Mouse (Mus musculus) midbrain, embryonic 13.5 days (tissue): ENCODE data around the gene Rps19. TPM values are rescaled to one million over a fixed set of nuclear protein-coding genes. Genes with fewer than 3 reads are reported as not detected.

Source experiments
- ATAC-seq: fragments of 200-750 bp; cut with Nextera tagmentation; 2 replicates; pipeline ENCODE4 v1.8.0; 2017; ENCODE audit warnings: mild to moderate bottlenecking, moderate TSS enrichment, moderate library complexity
- H3K27ac ChIP-seq: fragments of 300-500 bp; sonication (generic); 2 replicates; pipeline ENCODE4 v1.5.1; 2015; ENCODE audit warnings: inconsistent platforms, mild to moderate bottlenecking, moderate library complexity
- H3K27me3 ChIP-seq: fragments of 300-500 bp; sonication (generic); 2 replicates; pipeline ENCODE4 v1.6.1; 2015; ENCODE audit warnings: mild to moderate bottlenecking, inconsistent platforms
- H3K36me3 ChIP-seq: fragments of 300-500 bp; sonication (generic); 2 replicates; pipeline ENCODE4 v1.6.1; 2015; ENCODE audit warnings: mild to moderate bottlenecking, inconsistent platforms
- H3K4me1 ChIP-seq: fragments of 300-500 bp; sonication (generic); replicated peaks from 2 replicates; pipeline ENCODE4 v1.6.1; 2015; ENCODE audit warnings: inconsistent platforms
- H3K4me2 ChIP-seq: fragments of 300-500 bp; sonication (generic); replicated peaks from 2 replicates; pipeline ENCODE4 v1.6.1; 2015; ENCODE audit warnings: moderate library complexity, mild to moderate bottlenecking, inconsistent platforms
- H3K4me3 ChIP-seq: fragments of 300-500 bp; sonication (generic); replicated peaks from 2 replicates; pipeline ENCODE4 v1.5.1; 2015; ENCODE audit warnings: mild to moderate bottlenecking, inconsistent platforms
- H3K9ac ChIP-seq: fragments of 300-500 bp; sonication (generic); replicated peaks from 2 replicates; pipeline ENCODE4 v1.6.1; 2015; ENCODE audit warnings: mild to moderate bottlenecking, inconsistent platforms
- H3K9me3 ChIP-seq: fragments of 300-500 bp; sonication (generic); 2 replicates; pipeline ENCODE4 v1.6.1; 2016; ENCODE audit warnings: mild to moderate bottlenecking, inconsistent platforms
- WGBS: fragments of 180-500 bp; shearing (Covaris S2); methylation state at CpG from one replicate; pipeline ENCODE4 v1.1.7; 2015; 5-methylcytosine and 5-hydroxymethylcytosine counted together
- polyA plus RNA-seq: library from polyadenylated mRNA; unstranded; fragments of >200 nt; fragmentation: Nextera tagmentation; extraction: Ambion mirVana; gene quantifications from 2 replicates; pipeline ENCODE4 v1.2.1, GENCODE M21; 2015

The Rps19 gene
- polyA plus RNA-seq, 1 experiment from 2014 or later: 1,443 TPM

GRCm38 (mm10) chr7:24912480-24912879 is 28.3 kb downstream of the Rps19 start:
- H3K9me3 ChIP-seq: no peaks in the 10 kb centered on the region
- H3K36me3 ChIP-seq: peaks cover 53% of the 10 kb centered on the region
- H3K4me2 ChIP-seq: no peak overlapping the region
- no peaks in the 10 kb centered on the region for H3K27me3 ChIP-seq
- H3K4me1 ChIP-seq: no peaks in the 10 kb centered on the region; the same call in 1 of the 2 replicates
- ATAC-seq: no peak
- no peak overlapping the region for H3K27ac ChIP-seq
- WGBS: 95% methylated on average over 14 of the region's 14 CpGs
- no peak overlapping the region for H3K9ac ChIP-seq
- no peak overlapping the region for H3K4me3 ChIP-seq

GRCm38 (mm10) chr7:24918763-24919323 is 34.7 kb downstream of the Rps19 start:
- H3K4me1 ChIP-seq: no peaks in the 10 kb centered on the region
- H3K9ac ChIP-seq: no peak overlapping the region
- H3K36me3 ChIP-seq: peaks cover 73% of the 10 kb centered on the region
- no peaks in the 10 kb centered on the region for H3K27me3 ChIP-seq
- H3K4me2 ChIP-seq: no peak overlapping the region
- no peaks in the 10 kb centered on the region for H3K9me3 ChIP-seq
- 93% methylated on average over 20 of the region's 20 CpGs for whole genome bisulfite sequencing
- no peak overlapping the region for H3K27ac ChIP-seq
- ATAC-seq: peak; percentile 40; the same call in 1 of the 2 replicates
- no peak overlapping the region for H3K4me3 ChIP-seq

DNA sequence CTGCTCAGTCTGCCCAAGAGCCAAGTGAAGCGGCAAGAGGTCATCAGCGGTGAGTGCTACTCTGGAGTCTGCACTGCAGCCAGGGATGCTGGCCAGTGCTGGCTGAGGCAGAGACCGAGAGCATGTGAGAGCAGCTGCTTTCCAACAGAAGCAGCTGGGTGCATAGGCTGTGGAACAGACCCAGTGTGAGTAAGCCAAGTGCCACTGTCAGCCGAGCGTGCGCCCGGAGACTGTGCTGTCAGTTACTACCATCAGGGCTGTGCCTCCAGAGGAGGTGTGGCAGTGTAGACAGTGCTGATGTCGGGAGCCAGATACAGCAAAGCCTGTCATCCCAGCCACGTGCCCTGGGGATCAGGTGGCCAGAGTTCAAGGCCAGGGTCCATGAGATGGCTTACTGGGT is 35.6 kb downstream of the Rps19 start:
- WGBS: 87% methylated on average over 9 of the region's 9 CpGs
- no peak overlapping the region for H3K9ac ChIP-seq
- H3K4me2 ChIP-seq: no peak overlapping the region
- peaks cover 82% of the 10 kb centered on the region for H3K36me3 ChIP-seq
- no peaks in the 10 kb centered on the region for H3K27me3 ChIP-seq
- H3K27ac ChIP-seq: no peak overlapping the region
- H3K4me1 ChIP-seq: no peaks in the 10 kb centered on the region
- H3K9me3 ChIP-seq: no peaks in the 10 kb centered on the region
- ATAC-seq: no peak
- H3K4me3 ChIP-seq: no peak overlapping the region

DNA sequence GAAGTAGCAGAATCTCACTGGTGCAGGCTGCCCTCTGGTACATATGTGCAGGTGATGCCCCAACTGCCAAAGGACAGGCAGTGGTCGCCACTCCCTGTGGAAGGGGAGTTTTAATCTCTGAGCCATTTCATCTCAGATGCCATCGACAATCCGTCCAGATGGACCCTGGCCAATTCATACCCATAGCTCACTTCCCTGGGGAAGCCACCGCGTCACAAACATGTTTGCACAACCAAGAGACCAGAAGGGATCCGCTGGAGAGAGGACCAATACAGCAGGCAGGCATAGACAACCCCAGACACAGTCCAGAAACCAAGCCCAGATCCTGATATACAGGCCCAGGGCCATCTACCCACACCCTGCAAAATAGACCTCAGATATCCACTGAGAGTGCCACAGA is 46.3 kb downstream of the Rps19 start:
- peaks cover 48% of the 10 kb centered on the region for H3K4me1 ChIP-seq
- no peaks in the 10 kb centered on the region for H3K9me3 ChIP-seq
- peaks cover 76% of the 10 kb centered on the region for H3K27me3 ChIP-seq
- no peak overlapping the region for H3K9ac ChIP-seq
- no peak overlapping the region for H3K27ac ChIP-seq
- H3K4me2 ChIP-seq: peak overlapping the region; percentile 53; the same call in 1 of the 2 replicates
- no peak for ATAC-seq
- H3K36me3 ChIP-seq: peaks cover 21% of the 10 kb centered on the region
- 44% methylated on average over 6 of the region's 6 CpGs for WGBS
- peak overlapping the region; percentile 20; the same call in 1 of the 2 replicates for H3K4me3 ChIP-seq

DNA sequence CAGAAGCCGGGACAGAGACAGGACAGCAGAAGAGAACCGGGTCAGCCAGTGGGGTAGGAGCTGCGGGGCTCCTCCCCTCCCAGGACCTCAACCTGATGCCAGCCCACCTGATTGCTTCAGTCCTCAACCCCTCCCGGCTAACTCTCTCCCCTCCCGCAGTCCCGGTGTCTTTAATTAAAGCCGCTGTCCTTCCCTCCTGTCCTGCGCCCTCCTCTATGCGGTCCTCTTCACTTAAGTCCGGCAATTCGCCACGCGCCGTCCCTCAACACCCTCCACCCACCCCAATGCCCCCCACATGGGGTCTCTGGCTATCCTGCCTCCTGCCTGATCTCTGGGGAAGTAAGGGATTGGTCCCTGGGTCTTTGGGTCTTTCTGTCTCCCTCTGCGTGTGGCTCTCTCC is 47.5 kb downstream of the Rps19 start:
- Histone ChIP-seq H3K36me3 (peaks cover 10% of the 10 kb centered on the region), H3K27me3 (peaks cover 85% of the 10 kb centered on the region), H3K4me3 (peak overlapping the region; percentile 20), H3K27ac (no peak overlapping the region), H3K9ac (0 out of 2 replicates have a peak overlapping the region, but pooled peaks have one; percentile 32), H3K9me3 (no peaks in the 10 kb centered on the region), H3K4me2 (peak overlapping the region; percentile 53), H3K4me1 (peaks cover 49% of the 10 kb centered on the region)
- WGBS: 1% methylated on average over 14 of the region's 15 CpGs
- no peak for ATAC-seq

Other genes with a start within 250 kb of the Rps19 start
- not detected in 2 replicates for gene Lypd3, start 247.8 kb upstream of the Rps19 start, polyA plus RNA-seq
- 0.15 TPM in 1 of 2 replicates, not detected in the other for gene Tex101, start 207.7 kb upstream of the Rps19 start, polyA plus RNA-seq
- not detected in 2 replicates for gene BC049730, start 175.1 kb upstream of the Rps19 start, polyA plus RNA-seq
- gene Gm4763, start 157.5 kb upstream of the Rps19 start, polyA plus RNA-seq: not detected in 2 replicates
- gene Cd177, start 124.1 kb upstream of the Rps19 start, polyA plus RNA-seq: 0.26 and 0.34 TPM in 2 replicates
- not detected in 2 replicates for gene Ceacam10, start 107.2 kb upstream of the Rps19 start, polyA plus RNA-seq
- 28.4 and 41.5 TPM in 2 replicates for gene Gm9844, start 22.2 kb upstream of the Rps19 start, polyA plus RNA-seq
- gene Lypd4, start 14.4 kb upstream of the Rps19 start, polyA plus RNA-seq: not detected in 2 replicates
- gene Dmrtc2, start 14.3 kb upstream of the Rps19 start, polyA plus RNA-seq: not detected in 2 replicates
- gene Cd79a, start 13.0 kb downstream of the Rps19 start, polyA plus RNA-seq: 0.35 and 0.40 TPM in 2 replicates
- 46.7 and 59.2 TPM in 2 replicates for gene Arhgef1, start 18.5 kb downstream of the Rps19 start, polyA plus RNA-seq
- 5.7 and 6.4 TPM in 2 replicates for gene Gm4881, start 60.1 kb downstream of the Rps19 start, polyA plus RNA-seq
- 171 and 176 TPM in 2 replicates for gene Rabac1, start 88.4 kb downstream of the Rps19 start, polyA plus RNA-seq
- 189 and 195 TPM in 2 replicates for gene Atp1a3, start 121.6 kb downstream of the Rps19 start, polyA plus RNA-seq
- 14.0 and 19.4 TPM in 2 replicates for gene Grik5, start 188.0 kb downstream of the Rps19 start, polyA plus RNA-seq
- 36.1 and 36.4 TPM in 2 replicates for gene Zfp574, start 188.2 kb downstream of the Rps19 start, polyA plus RNA-seq